Mouse (Mus musculus) kidney, postnatal 14 days (tissue): ENCODE measurements around the gene 4921504E06Rik.

ENCODE experiments used
- DNase-seq: peaks from one replicate; pipeline ENCODE4 v3.0.0; 2022; ENCODE audit warnings: mixed read lengths

Gene 4921504E06Rik

DNA sequence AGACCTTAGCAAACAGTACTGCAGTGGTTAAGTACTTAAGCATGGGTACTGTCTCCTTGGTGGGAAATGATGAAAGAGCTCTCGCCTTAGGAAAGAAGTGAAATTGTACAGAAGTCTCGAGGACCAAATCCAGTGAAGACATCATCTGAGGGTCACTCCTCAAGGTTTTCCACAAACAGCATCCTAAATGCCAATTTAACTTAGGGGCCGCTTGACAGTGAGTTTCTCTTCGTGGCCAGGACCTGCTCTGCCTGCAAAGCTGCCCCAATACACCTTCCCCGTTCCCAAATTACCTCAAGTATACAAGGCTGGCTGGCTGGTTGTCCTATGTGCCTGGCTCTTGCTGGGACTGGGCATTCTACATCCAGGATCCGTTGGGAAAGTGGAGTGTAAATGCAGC, 137.6 kb downstream of the 4921504E06Rik start:
- DNase-seq, result no peak

DNA sequence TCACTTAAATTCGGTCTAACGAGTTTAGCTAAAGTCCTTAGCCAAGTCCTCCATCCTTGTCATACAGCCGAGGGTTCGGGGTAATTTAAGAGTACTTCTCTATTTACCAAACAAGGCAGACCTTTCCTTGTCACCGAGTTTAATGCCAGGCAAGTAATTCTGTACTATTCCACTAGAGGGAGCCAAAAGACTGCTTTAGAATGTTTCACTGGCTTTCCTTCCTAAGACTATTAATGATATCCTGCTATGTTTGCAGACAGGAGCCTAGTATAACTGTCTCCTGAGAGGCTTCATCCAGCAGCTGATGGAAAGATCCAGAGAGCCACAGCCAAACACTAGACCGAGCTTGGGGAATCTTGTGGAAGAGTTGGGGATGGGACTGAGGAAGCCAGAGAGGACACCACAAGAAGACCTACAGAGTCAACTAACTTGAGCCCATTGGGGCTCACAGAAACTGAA, 138.6 kb downstream of the 4921504E06Rik start:
- DNase-seq, result peak; percentile 72

DNA sequence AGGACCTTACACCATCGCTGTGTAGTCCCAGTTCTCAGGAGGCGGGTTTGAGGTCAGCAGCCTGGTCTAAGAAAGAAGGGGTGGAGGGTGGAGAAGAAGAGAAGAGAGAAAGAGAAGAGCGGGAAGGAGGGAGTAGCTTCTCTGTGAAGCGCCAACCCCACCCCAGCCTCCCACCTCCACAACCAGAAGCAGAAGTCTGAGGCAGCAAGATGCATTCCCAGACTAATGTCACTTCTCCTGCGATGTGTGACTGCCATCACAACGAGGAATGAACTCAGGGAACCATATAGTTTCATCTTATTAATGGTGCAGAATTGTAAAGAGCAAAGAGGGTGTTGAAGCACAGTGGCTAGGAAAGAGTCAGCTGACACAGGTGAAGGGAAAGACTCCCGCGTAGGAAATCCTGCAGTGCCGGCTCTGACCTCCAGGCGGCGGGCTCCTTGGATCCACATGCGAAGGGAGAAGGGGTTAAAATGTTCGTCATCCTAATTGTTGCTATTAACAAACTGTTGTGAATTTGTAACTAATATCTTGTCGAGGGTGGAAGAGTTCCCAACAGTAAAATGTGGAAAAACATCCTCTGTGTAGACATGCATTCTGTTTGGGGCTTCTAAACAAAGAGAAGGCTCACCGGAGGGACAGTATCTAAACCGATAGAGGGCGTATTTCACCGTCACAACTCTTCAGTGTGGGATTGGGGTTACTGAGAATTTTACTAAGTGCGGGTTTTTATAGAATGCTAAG, 139.3 kb downstream of the 4921504E06Rik start:
- DNase-seq, result peak; percentile 61
